Mouse (Mus musculus) inflammation-experienced regulatory T-cells, adult 16 weeks (primary cell): ENCODE results near the gene Ndufa3. TPM values are rescaled to one million over a fixed set of nuclear protein-coding genes. Genes with fewer than 3 reads are reported as not detected.

Source experiments
- polyA plus RNA-seq: library from polyadenylated mRNA; unstranded; fragments of 100-300 nt; shearing (Covaris generic); gene quantifications from one replicate; pipeline ENCODE4 v1.2.1, GENCODE M21; 2017

The Ndufa3 gene
- 501 TPM for polyA plus RNA-seq

DNA sequence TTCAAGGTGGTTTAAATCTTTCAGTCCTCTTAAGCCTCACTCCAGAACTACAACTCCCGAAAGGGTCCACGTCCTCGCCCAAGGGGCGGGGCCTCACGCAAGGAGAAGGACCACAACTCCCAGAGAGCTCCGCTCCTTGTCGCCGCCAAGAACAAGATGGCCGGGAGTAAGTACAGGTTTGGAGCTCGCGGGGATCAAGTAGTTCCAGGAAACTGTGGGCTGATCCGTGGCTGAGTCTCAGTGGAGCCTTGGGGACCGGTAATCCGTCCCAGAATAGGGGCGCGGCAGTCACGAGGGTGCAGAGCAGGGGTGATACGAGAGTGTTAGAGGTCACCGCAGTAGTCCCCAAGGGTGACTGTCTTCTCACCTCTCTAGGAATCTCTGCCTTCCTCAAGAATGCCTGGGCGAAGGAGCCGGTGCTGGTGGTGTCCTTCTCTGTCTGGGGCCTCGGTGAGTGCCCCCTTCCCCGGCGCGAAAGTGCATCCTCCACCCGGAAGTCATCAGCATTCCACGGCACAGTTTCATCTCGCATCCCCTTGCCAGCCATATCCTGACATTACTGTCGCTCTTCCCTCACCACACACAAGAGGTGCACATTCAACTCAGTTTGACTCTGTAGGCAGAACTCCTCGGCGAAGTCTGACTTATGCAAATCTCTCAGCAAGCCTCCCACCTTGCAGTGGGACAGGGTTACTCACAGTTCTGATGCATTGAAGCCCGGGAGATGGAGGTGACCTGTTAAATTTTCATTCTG, at the start of gene Ndufa3:
TSS of gene Ndufa3 (plus strand) at position 132 of the 754 bp plus-strand sequence.

DNA sequence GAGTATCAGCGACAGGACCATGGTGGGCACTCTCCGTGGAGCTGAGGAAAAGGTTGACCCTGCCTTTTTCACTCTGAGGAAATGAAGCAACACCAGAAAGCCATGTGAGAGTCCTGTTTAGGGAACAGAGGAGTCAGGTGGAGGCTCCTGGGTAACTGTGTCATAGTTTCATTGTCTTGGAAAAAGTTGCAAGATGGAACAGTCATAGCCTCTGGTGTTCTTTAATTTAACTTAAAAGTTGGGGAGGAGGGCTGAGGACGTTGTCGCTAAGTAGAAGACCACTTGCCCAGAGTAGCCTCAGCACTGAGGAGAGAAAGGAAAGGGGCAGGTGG, 1.1 kb upstream of the Ndufa3 start, which contains the start of gene Oscar:
TSS of gene Oscar (minus strand) at position 101 of the 332 bp plus-strand sequence.

DNA sequence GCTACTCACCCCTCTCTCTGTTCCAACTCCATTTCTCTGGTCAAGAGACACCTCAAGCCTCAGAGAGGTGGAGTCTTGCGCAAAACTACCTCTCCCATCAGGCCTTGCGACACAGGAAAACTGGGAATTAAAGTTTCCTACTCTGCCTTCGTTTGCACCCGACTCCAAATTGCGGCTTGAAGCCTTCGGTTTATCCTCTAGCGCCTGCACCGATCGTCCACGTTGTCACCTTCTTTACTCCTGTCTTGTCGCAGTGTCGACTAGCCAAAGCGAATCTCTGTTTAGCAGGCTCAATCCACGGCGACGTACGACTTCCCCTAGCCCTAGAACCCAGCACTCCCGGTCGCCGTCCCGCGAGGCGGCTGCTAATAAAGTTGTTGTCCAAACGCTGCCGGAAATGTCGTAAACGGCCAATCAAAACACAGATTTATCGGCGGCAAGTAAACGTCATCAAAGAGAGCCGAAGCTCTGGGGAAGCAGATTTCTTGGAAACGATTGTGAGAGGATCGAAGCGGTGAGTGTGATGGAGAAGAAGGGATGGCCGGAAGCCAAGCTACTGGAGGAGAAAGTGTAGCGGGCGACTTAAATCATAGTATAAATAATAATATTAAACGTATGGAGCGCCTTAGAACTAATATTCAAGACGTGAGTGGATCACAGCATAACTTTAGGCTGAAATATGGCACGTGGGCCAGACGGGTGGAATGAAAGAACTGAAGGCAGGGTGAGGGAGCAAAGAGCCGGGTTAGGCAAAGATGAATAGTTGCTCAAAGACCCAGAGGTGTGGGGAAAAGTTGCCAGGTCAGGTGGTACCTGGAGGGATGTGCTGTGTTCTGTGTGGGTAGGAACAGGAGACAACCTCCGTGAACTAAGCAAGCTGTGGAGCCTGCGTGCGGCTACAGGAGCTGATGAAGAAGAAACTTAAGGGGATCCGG, 12.6 kb downstream of the Ndufa3 start, which contains the start of the genes Tfpt and Prpf31:
TSS of gene Tfpt (minus strand) at position 387 of the 935 bp plus-strand sequence.
TSS of gene Prpf31 (plus strand) at position 443 of the 935 bp plus-strand sequence.

DNA sequence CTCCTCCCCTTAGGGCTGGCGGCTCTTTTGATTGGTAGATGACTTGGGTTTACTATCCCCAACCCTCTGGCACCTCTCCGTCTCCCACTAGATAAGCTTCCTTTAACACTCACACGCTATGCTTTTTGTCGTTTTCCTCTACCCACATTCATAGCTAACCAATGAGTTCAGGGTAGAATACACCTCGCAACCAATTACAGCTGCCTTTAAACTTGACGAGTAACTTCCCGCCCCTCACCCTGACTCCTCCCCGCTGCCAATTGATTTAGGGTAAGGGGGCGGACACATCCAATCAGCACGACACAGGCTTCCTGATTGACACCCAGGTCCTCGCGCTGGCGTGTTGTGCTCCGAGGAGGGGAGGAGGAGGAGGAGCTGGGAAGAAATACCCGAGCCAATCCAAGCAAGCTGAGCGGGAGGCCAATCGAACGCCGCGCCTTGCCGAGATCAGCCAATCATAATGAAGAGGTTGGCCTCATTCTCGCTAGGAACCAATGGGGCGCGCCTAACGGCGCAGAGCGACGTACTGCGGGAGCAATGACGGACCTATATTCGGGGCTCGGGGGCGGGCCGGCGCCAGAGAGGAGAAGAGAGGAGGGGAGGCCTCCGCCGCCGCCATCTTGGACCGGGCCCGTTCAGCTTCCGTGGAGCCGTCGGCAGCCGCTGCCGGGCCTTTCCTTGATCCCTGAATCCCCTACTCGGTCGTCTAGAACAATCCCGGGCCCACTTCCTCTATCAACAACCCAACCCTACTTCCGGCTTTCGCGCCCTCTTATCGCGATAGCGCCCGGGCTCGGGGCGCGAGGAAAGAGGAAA, 27.7 kb downstream of the Ndufa3 start, which contains the start of gene Cnot3:
TSS of gene Cnot3 (plus strand) at position 597 of the 816 bp plus-strand sequence.

DNA sequence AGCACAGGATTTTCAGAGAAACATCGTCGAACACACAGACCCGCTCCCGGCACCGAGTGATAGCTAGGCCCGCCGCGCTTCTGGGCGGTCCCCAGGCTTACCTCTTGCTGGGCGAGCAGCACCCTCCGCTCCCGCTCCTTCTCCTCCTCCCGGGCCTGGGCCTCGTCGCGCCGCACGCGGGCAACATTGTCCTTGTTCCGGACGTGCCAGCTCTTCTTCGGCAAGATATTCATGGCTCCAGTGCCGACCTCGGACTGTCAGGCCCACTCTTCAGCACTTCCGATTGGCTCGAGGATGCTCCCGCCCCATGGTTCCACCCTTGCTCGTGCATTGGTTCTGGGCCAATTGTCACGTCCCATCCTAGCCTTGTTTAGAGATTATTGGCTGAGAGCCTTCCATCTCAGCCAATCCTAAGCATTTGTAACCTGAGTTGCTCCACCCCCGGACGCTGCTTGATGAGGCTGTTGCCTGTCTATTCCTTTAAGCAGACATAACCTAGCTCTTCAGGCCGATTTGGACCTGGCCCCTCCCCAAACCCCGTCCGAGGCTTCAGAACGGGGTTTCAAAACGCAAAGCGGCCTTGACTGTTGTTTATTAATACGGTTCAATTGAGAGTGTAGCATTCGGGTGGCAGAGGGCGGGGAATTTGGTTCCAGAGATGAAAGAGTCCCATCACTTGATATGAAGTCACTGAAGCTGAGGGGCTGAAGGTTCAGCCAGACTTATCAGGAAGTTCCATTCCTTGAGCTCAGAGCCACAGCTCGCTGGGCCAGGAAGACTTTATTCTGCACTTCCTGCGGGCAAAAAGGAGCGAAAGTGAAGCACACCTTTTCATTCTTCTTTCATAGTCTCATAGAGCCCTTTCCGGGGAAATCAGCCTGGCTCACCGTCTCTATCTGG, 48.3 kb downstream of the Ndufa3 start, which contains the start of gene Leng1:
TSS of gene Leng1 (minus strand) at position 626 of the 900 bp plus-strand sequence.

Other genes starting within 250 kb of the Ndufa3 start
- gene Cacng8, start 226.7 kb upstream of the Ndufa3 start, polyA plus RNA-seq, result not detected
- not detected for gene Cacng6, start 193.2 kb upstream of the Ndufa3 start, polyA plus RNA-seq
- not detected for gene Tarm1, start 114.7 kb upstream of the Ndufa3 start, polyA plus RNA-seq
- gene Oscar, start 1.2 kb upstream of the Ndufa3 start, polyA plus RNA-seq, result not detected
- gene Tfpt, start 12.6 kb downstream of the Ndufa3 start, polyA plus RNA-seq, result 51.7 TPM
- 96.5 TPM for gene Prpf31, start 12.6 kb downstream of the Ndufa3 start, polyA plus RNA-seq
- gene Cnot3, start 27.9 kb downstream of the Ndufa3 start, polyA plus RNA-seq, result 110 TPM
- 29.2 TPM for gene Leng1, start 48.5 kb downstream of the Ndufa3 start, polyA plus RNA-seq
- 4.6 TPM for gene Tmc4, start 60.2 kb downstream of the Ndufa3 start, polyA plus RNA-seq
- 20.6 TPM for gene Tsen34, start 75.5 kb downstream of the Ndufa3 start, polyA plus RNA-seq
- gene Mboat7, start 76.2 kb downstream of the Ndufa3 start, polyA plus RNA-seq, result 79.1 TPM
- gene Rps9, start 86.6 kb downstream of the Ndufa3 start, polyA plus RNA-seq, result 1,712 TPM
- 1.7 TPM for gene Pirb, start 103.0 kb downstream of the Ndufa3 start, polyA plus RNA-seq
- gene Gm15448, start 208.3 kb downstream of the Ndufa3 start, polyA plus RNA-seq, result not detected
- gene Pira2, start 227.7 kb downstream of the Ndufa3 start, polyA plus RNA-seq, result 0.62 TPM